Mouse (Mus musculus): ENCODE data around the gene Tinag. TPM values are rescaled to one million over a fixed set of nuclear protein-coding genes. Genes with fewer than 3 reads are reported as not detected.

Gene Tinag
- polyA plus RNA-seq, 1 experiment from 2014 or later: 0.60 TPM

DNA sequence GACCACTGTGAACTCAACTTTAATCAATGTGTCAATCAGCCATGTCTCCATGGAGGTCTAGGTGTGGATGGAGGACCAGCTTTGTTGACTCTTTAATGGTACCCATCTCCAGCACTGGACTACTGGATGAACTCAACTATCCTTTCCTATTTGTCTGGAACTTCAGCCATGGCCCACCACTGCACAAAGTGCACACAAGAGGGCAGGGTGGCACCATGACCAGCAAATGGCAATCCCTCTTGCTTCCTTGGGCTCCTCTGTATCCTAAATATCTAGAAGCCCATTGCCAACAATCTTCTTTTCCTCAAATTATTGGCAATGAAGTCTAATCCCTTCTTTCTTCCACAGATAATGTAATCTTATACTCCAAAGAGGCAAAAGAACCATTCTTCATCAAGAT is 55.6 kb downstream of the Tinag start:
- Histone ChIP-seq H3K27ac (no peak overlapping the region), H3K4me3 (no peak overlapping the region), H3K36me3 (no peaks in the 10 kb centered on the region), H3K27me3 (ENCODE audit: insufficient read depth, poor library complexity, severe bottlenecking) (no peaks in the 10 kb centered on the region), H3K4me1 (replicated peaks) (no peaks in the 10 kb centered on the region), H3K9me3 (no peaks in the 10 kb centered on the region)
- DNase-seq (ENCODE audit: low spot score): no peak

DNA sequence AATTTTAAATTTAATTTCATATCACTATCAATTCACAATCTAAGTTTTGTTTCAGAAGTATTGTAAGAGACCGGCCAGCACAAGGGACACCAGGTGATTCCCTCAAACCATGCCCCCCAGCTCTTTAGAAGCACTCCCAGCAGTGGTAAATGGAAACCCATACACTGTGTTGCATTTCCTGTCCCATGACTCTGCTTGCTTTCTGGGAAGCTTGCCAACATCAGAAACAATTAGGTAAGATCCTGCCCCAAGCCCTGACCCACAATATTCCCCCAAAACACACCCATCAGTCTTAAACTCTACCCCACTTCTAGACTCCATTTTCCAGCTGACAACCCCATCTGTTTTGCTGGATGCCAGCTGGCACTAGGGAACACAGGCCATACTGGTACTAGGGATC is 110.8 kb downstream of the Tinag start:
- H3K36me3 ChIP-seq: no peaks in the 10 kb centered on the region

DNA sequence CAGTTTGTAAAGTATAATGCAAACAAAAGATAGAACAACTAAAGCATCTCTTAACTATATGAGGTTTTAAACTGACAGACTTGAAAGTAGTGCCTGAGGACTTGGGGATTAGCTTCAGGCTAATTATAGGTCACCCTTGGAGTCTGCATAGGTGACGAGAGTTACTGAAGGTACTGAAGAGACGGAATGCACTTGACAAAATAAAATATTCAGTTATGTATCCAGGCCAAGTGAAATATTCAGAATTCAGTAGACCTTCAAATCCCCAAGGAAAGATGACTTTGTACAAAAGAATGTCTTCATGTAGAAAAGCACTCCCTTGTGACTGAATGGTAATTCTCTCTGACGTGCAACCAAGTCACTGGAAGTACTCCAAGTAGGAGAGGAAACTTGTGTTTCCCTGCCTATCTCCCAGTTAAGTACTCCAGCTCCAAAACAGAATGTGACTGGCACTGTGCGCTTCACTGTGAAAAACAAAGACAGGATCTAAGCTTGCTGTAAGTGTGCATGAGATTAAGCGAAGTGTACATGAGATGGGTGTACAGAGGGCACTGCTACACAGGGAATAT is 130.4 kb downstream of the Tinag start:
- Histone ChIP-seq H3K27ac (no peak overlapping the region), H3K4me3 (no peak overlapping the region), H3K36me3 (no peaks in the 10 kb centered on the region), H3K27me3 (ENCODE audit: insufficient read depth, poor library complexity, severe bottlenecking) (no peaks in the 10 kb centered on the region), H3K4me1 (replicated peaks) (no peaks in the 10 kb centered on the region), H3K9me3 (no peaks in the 10 kb centered on the region)
- WGBS: 90% methylated on average over 5 of the region's 5 CpGs
- DNase-seq (ENCODE audit: low spot score): no peak

More for the DNA sequence above, 110.8 kb downstream of the Tinag start:
- WGBS: 98% methylated on average over 1 of the region's 1 CpGs
- H3K27ac ChIP-seq: no peak overlapping the region
- H3K4me3 ChIP-seq: no peak overlapping the region
- no peak for DNase-seq (ENCODE audit: low spot score)
- H3K4me1 ChIP-seq (replicated peaks): no peaks in the 10 kb centered on the region
- no peaks in the 10 kb centered on the region for H3K27me3 ChIP-seq (ENCODE audit: insufficient read depth, poor library complexity, severe bottlenecking)
- H3K9me3 ChIP-seq: no peaks in the 10 kb centered on the region

Data from hindbrain, embryonic 10.5 days (tissue).